Mouse (Mus musculus) kidney, postnatal 0 days (tissue): ENCODE results near the gene Pde9a. TPM values are rescaled to one million over a fixed set of nuclear protein-coding genes. Genes with fewer than 3 reads are reported as not detected.

Experiments used
- ATAC-seq: fragments of 200-750 bp; cut with Nextera tagmentation; replicated peaks from 2 replicates; pipeline ENCODE4 v1.8.0; 2017; ENCODE audit warnings: low read depth, moderate number of reproducible peaks, moderate TSS enrichment, moderate library complexity; ENCODE audit not compliant: low FRiP score
- DNase-seq: peaks from one replicate; pipeline ENCODE4 v3.0.0-alpha.2; 2016; ENCODE audit warnings: low spot score
- H3K27ac ChIP-seq: fragments of 300-500 bp; sonication (generic); 2 replicates; pipeline ENCODE4 v1.5.1; 2014; ENCODE audit warnings: mild to moderate bottlenecking
- H3K27me3 ChIP-seq: fragments of 300-500 bp; sonication (generic); 2 replicates; pipeline ENCODE4 v1.6.1; 2014; ENCODE audit warnings: low read length, mixed read lengths; ENCODE audit not compliant: insufficient read depth
- H3K36me3 ChIP-seq: fragments of 300-500 bp; sonication (generic); 2 replicates; pipeline ENCODE4 v1.6.1; 2014; ENCODE audit warnings: low read length, mixed read lengths; ENCODE audit not compliant: insufficient read depth
- H3K4me1 ChIP-seq: fragments of 300-500 bp; sonication (generic); replicated peaks from 2 replicates; pipeline ENCODE4 v1.6.1; 2014; ENCODE audit warnings: antibody characterized with exemption, low read length, mixed read lengths; ENCODE audit not compliant: insufficient read depth
- H3K4me2 ChIP-seq: fragments of 300-500 bp; sonication (generic); 2 replicates; pipeline ENCODE4 v1.6.1; 2014; ENCODE audit warnings: mild to moderate bottlenecking, low read length, moderate library complexity, mixed read lengths
- H3K4me3 ChIP-seq: fragments of 300-500 bp; sonication (generic); replicated peaks from 2 replicates; pipeline ENCODE4 v1.5.1; 2014; ENCODE audit warnings: low read depth, low read length
- H3K9ac ChIP-seq: fragments of 300-500 bp; sonication (generic); 2 replicates; pipeline ENCODE4 v1.6.1; 2014; ENCODE audit warnings: low read depth, low read length
- H3K9me3 ChIP-seq: fragments of 300-500 bp; sonication (generic); replicated peaks from 2 replicates; pipeline ENCODE4 v1.6.1; 2016; ENCODE audit warnings: low read length, inconsistent platforms, mixed read lengths
- CTCF ChIP-seq: IDR thresholded peaks from 2 replicates; pipeline ENCODE4 v1.5.1; 2016; ENCODE audit warnings: antibody characterized with exemption, low read depth, mild to moderate bottlenecking, moderate library complexity
- WGBS: fragments of 180-500 bp; shearing (Covaris S2); extraction: QIAGEN DNeasy Blood & Tissue Kit; methylation state at CpG from one replicate; pipeline ENCODE4 v1.1.7; 2014; 5-methylcytosine and 5-hydroxymethylcytosine counted together
- polyA plus RNA-seq: library from polyadenylated mRNA; unstranded; fragments of >200 nt; fragmentation: Nextera tagmentation; extraction: Ambion mirVana; gene quantifications from 2 replicates; pipeline ENCODE4 v1.2.1, GENCODE M21; 2015

Gene Pde9a
- polyA plus RNA-seq, 1 experiment from 2014 or later = 31.9 TPM

- H3K27me3 ChIP-seq = no peaks in the 10 kb centered on the region
- H3K4me1 ChIP-seq = no peaks in the 10 kb centered on the region
- no peaks in the 10 kb centered on the region for H3K9me3 ChIP-seq
- H3K4me3 ChIP-seq = no peak overlapping the region
- DNase-seq (no peak), ATAC-seq (no peak)
- no peaks in the 10 kb centered on the region for H3K36me3 ChIP-seq
- TF ChIP-seq CTCF = no peak
- WGBS = 93% methylated on average over 2 of the region's 2 CpGs
- no peak overlapping the region for H3K27ac ChIP-seq
- no peak overlapping the region for H3K9ac ChIP-seq
- no peak overlapping the region for H3K4me2 ChIP-seq
Measured at GRCm38 (mm10) chr17:31462506-31462905, 76.5 kb downstream of the Pde9a start.

- 0 out of 2 replicates have a peak, but pooled peaks cover 13% of the 10 kb centered on the region for H3K36me3 ChIP-seq
- no peak overlapping the region for H3K4me2 ChIP-seq
- peak; percentile 60 for TF ChIP-seq CTCF
- ATAC-seq (no peak), DNase-seq (no peak)
- H3K27me3 ChIP-seq = no peaks in the 10 kb centered on the region
- H3K4me1 ChIP-seq = no peaks in the 10 kb centered on the region
- H3K9ac ChIP-seq = no peak overlapping the region
- no peaks in the 10 kb centered on the region for H3K9me3 ChIP-seq
- no peak overlapping the region for H3K4me3 ChIP-seq
- H3K27ac ChIP-seq = no peak overlapping the region
- WGBS = 90% methylated on average over 3 of the region's 3 CpGs
Measured at GRCm38 (mm10) chr17:31466854-31467253, 80.8 kb downstream of the Pde9a start.

- no peak overlapping the region for H3K27ac ChIP-seq
- H3K4me1 ChIP-seq = no peaks in the 10 kb centered on the region
- no peak for TF ChIP-seq CTCF
- DNase-seq (no peak), ATAC-seq (no peak)
- H3K4me2 ChIP-seq = no peak overlapping the region
- H3K4me3 ChIP-seq = no peak overlapping the region
- 68% methylated on average over 5 of the region's 5 CpGs for WGBS
- H3K9me3 ChIP-seq = no peaks in the 10 kb centered on the region
- no peaks in the 10 kb centered on the region for H3K27me3 ChIP-seq
- H3K9ac ChIP-seq = no peak overlapping the region
- 0 out of 2 replicates have a peak, but pooled peaks cover 13% of the 10 kb centered on the region for H3K36me3 ChIP-seq
Measured at GRCm38 (mm10) chr17:31468496-31468895, 82.5 kb downstream of the Pde9a start.

DNA sequence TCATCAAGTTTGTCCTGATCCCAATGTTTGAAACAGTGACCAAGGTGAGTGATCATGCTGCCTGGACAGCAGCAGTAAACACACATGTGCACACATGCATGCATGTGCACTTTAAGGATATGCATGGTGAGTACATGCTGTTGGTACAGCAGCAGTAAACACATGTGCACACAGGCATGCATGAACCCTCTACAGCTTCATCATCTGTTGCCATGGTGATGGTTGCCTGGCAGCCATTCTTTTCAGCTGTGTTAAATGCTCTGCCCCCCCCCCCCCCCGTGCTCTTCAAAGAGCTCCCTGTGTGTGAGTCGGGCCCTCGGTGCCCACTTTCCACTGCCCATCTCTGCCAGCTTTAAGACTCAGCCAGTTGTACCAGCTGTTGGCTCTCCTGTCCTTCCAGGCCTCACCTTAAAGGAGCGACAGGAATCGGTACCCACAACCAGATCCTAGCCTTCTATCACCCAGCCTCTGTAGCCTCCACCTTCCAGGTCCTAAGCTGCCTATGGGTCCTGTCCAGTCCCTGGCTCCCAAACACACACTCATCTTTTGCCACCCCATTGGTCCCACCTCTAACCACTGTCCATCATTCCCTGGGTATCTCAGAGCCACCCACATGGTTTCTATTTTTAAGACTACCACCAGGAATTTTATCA, 84.9 kb downstream of the Pde9a start:
- no peak for TF ChIP-seq CTCF
- no peak for ATAC-seq
- H3K4me2 ChIP-seq = no peak overlapping the region

GRCm38 (mm10) chr17:31474388-31474787, 88.4 kb downstream of the Pde9a start:
- WGBS = 78% methylated on average over 6 of the region's 6 CpGs
- Histone ChIP-seq H3K27me3 (no peaks in the 10 kb centered on the region), H3K27ac (no peak overlapping the region), H3K4me1 (no peaks in the 10 kb centered on the region), H3K4me3 (no peak overlapping the region), H3K9ac (no peak overlapping the region), H3K4me2 (no peak overlapping the region), H3K9me3 (no peaks in the 10 kb centered on the region), H3K36me3 (0 out of 2 replicates have a peak, but pooled peaks cover 17% of the 10 kb centered on the region)
- ATAC-seq (no peak), DNase-seq (no peak)
- no peak for TF ChIP-seq CTCF

More for the DNA sequence above, 84.9 kb downstream of the Pde9a start:
- Histone ChIP-seq H3K4me3 (no peak overlapping the region), H3K36me3 (0 out of 2 replicates have a peak, but pooled peaks cover 17% of the 10 kb centered on the region), H3K9me3 (no peaks in the 10 kb centered on the region), H3K27ac (no peak overlapping the region), H3K4me1 (no peaks in the 10 kb centered on the region), H3K9ac (no peak overlapping the region), H3K27me3 (no peaks in the 10 kb centered on the region)
- WGBS = 91% methylated on average over 5 of the region's 5 CpGs
- DNase-seq = no peak

DNA sequence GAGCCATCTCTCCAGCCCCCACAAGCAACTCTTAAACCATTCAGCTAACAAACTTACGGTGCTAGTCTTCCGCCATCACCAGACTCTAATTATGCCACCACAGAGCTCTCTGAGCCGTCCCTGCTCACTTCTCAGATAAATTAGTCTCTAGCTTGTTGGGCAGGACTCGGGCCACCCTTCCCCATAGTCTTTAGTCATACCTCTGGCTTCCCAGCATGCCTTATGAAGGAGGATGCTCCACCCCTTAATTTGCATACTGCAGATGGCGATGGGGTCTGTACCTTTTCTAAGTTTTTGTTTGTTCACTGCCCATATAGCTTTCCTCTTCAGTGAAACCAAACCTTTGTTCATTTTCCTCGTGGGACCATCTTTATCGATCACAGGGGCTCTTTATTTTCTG, 92.6 kb downstream of the Pde9a start:
- TF ChIP-seq CTCF = no peak
- Histone ChIP-seq H3K36me3 (0 out of 2 replicates have a peak, but pooled peaks cover 4% of the 10 kb centered on the region), H3K9me3 (no peaks in the 10 kb centered on the region), H3K9ac (no peak overlapping the region), H3K4me3 (no peak overlapping the region), H3K27me3 (no peaks in the 10 kb centered on the region), H3K27ac (no peak overlapping the region), H3K4me1 (no peaks in the 10 kb centered on the region), H3K4me2 (no peak overlapping the region)
- ATAC-seq = no peak
- DNase-seq = no peak
- 79% methylated on average over 7 of the region's 7 CpGs for WGBS
